Mouse (Mus musculus): Measurements from ENCODE around the gene Edil3. TPM values are rescaled to one million over a fixed set of nuclear protein-coding genes. Genes with fewer than 3 reads are reported as not detected.
"Not testable (repeated sequence)": the region's sequence is repeated elsewhere in the genome, so short reads cannot be mapped to it uniquely, and the experiment has no call there.

Edil3 gene
- polyA plus RNA-seq, 1 experiment from 2014 or later: 38.9 TPM

GRCm38 (mm10) chr13:89012500-89012899 lies 191.2 kb downstream of the Edil3 start:
- ATAC-seq (ENCODE audit: low FRiP score): no peak

DNA sequence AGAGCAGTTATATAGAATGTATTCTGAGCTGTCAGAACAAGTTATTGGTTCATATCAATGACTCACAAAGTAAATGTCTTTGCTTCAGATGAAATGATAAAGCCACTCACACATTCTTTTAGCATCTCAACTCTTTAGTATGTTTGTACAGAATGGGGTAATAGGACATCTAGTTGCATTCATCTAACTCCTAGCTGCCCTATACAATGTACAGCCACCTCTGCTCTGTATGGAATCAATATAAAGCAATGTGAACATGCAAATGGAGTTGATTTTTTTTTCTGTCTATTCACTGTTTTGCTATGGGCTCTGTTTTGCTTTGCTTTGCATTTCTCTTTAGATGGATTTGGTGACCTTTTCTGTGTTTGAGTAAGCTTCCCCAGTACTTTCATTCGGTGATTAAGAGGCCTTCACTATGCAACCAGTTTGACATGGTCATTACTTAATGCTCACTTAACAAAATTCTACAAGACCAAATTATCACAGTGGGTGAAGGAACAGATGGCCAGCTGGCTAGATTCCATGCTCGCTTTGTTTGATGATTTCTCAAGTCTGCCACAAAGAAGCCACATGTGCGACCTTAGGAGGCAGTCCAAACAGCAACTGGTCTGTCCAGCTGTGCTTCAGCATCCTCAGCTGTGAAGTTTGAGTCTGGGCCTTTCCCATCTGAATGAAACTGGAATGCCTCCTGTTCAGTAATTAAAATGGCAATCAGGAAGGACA lies 208.7 kb downstream of the Edil3 start:
- no peak overlapping the region for H3K27ac ChIP-seq
- 40% methylated on average over 3 of the region's 3 CpGs for WGBS
- no peaks in the 10 kb centered on the region for H3K27me3 ChIP-seq
- H3K4me1 ChIP-seq: peaks cover 6% of the 10 kb centered on the region; the same call in 1 of the 2 replicates
- H3K9ac ChIP-seq: no peak overlapping the region
- no peak overlapping the region for H3K4me3 ChIP-seq (replicated peaks)
- H3K36me3 ChIP-seq (replicated peaks): no peaks in the 10 kb centered on the region
- ATAC-seq (ENCODE audit: low FRiP score): peak; percentile 78
- H3K9me3 ChIP-seq: no peaks in the 10 kb centered on the region
- H3K4me2 ChIP-seq: no peak overlapping the region

More at GRCm38 (mm10) chr13:89012500-89012899, 191.2 kb downstream of the Edil3 start:
- H3K27ac ChIP-seq: no peak overlapping the region
- no peaks in the 10 kb centered on the region for H3K27me3 ChIP-seq
- H3K4me1 ChIP-seq: no peaks in the 10 kb centered on the region
- H3K36me3 ChIP-seq (replicated peaks): no peaks in the 10 kb centered on the region
- H3K4me2 ChIP-seq: no peak overlapping the region
- H3K9ac ChIP-seq: no peak overlapping the region
- no peaks in the 10 kb centered on the region for H3K9me3 ChIP-seq
- H3K4me3 ChIP-seq (replicated peaks): no peak overlapping the region

- Histone ChIP-seq H3K9me3 (no peaks in the 10 kb centered on the region), H3K27ac (no peak overlapping the region), H3K9ac (no peak overlapping the region), H3K4me3 (replicated peaks) (no peak overlapping the region), H3K4me1 (no peaks in the 10 kb centered on the region), H3K4me2 (no peak overlapping the region), H3K36me3 (replicated peaks) (no peaks in the 10 kb centered on the region), H3K27me3 (no peaks in the 10 kb centered on the region)
- no peak for ATAC-seq (ENCODE audit: low FRiP score)
- WGBS: 77% methylated on average over 2 of the region's 2 CpGs
Observed at GRCm38 (mm10) chr13:89035711-89036110, 214.4 kb downstream of the Edil3 start.

DNA sequence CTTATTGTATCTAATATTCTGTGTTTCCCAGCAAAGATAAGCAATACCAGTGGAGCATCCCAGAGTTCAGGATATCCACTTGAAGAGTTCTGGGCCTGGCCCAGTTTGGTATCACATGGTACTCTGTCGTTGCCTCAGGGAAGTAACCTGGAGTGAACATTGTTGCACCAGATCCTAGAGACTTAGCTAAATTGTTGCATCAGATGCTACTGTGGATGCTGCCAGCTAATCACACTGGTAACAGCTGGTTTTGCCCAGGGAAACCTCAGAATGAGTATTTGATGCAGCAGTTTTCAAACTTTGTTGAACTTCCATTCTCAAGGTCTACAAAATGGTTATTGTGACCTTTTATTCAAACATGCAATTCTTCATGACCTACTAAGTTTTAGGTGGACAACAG lies 220.2 kb downstream of the Edil3 start:
- no peaks in the 10 kb centered on the region for H3K4me1 ChIP-seq
- no peak for ATAC-seq (ENCODE audit: low FRiP score)
- no peaks in the 10 kb centered on the region for H3K9me3 ChIP-seq
- no peak overlapping the region for H3K9ac ChIP-seq
- H3K27ac ChIP-seq: no peak overlapping the region
- H3K4me3 ChIP-seq (replicated peaks): no peak overlapping the region
- H3K4me2 ChIP-seq: no peak overlapping the region
- WGBS: 84% methylated on average over 1 of the region's 1 CpGs
- H3K36me3 ChIP-seq (replicated peaks): no peaks in the 10 kb centered on the region
- H3K27me3 ChIP-seq: no peaks in the 10 kb centered on the region

DNA sequence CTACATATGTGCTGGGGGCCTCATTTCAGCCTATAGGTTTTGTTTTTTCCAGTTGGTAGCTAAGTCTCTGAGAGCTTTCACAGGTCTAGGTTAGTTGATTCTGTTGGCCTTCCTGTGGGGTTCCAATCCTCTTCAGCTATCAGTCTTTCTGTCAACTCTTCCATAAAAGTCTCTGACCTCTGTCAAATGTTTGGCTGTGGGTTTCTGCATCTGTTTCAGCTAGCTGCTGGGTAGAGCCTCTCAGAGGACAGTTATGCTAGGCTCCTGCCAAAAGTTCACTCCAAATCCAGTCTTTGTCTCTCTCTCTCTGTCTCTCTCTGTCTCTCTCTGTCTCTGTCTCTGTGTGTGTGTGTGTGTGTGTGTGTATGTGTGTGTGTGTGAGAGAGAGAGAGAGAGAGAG lies 248.9 kb downstream of the Edil3 start:
- H3K4me1 ChIP-seq; H3K27ac ChIP-seq; H3K4me3 ChIP-seq (replicated peaks); ATAC-seq (ENCODE audit: low FRiP score); H3K36me3 ChIP-seq (replicated peaks); H3K9ac ChIP-seq; H3K4me2 ChIP-seq; H3K27me3 ChIP-seq; H3K9me3 ChIP-seq: not testable (repeated sequence)

GRCm38 (mm10) chr13:89076212-89076611 lies 254.9 kb downstream of the Edil3 start:
- WGBS: 57% methylated on average over 1 of the region's 1 CpGs
- no peaks in the 10 kb centered on the region for H3K27me3 ChIP-seq
- H3K9ac ChIP-seq: no peak overlapping the region
- no peaks in the 10 kb centered on the region for H3K4me1 ChIP-seq
- no peak overlapping the region for H3K4me3 ChIP-seq (replicated peaks)
- no peak overlapping the region for H3K4me2 ChIP-seq
- H3K36me3 ChIP-seq (replicated peaks): no peaks in the 10 kb centered on the region
- H3K9me3 ChIP-seq: no peaks in the 10 kb centered on the region
- no peak overlapping the region for H3K27ac ChIP-seq
- peak; percentile 30; the same call in 1 of the 2 replicates for ATAC-seq (ENCODE audit: low FRiP score)

- 83% methylated on average over 1 of the region's 1 CpGs for WGBS
- Histone ChIP-seq H3K9ac (no peak overlapping the region), H3K36me3 (replicated peaks) (no peaks in the 10 kb centered on the region), H3K27me3 (no peaks in the 10 kb centered on the region), H3K4me3 (replicated peaks) (no peak overlapping the region), H3K27ac (no peak overlapping the region), H3K9me3 (no peaks in the 10 kb centered on the region), H3K4me2 (no peak overlapping the region), H3K4me1 (no peaks in the 10 kb centered on the region)
- ATAC-seq (ENCODE audit: low FRiP score): no peak
Observed at GRCm38 (mm10) chr13:89105889-89106288, 284.6 kb downstream of the Edil3 start.

- H3K27ac ChIP-seq: no peak overlapping the region
- no peaks in the 10 kb centered on the region for H3K27me3 ChIP-seq
- no peak overlapping the region for H3K4me2 ChIP-seq
- no peak overlapping the region for H3K4me3 ChIP-seq (replicated peaks)
- WGBS: 74% methylated on average over 2 of the region's 2 CpGs
- no peak for ATAC-seq (ENCODE audit: low FRiP score)
- peaks cover 3% of the 10 kb centered on the region for H3K4me1 ChIP-seq
- H3K36me3 ChIP-seq (replicated peaks): no peaks in the 10 kb centered on the region
- no peaks in the 10 kb centered on the region for H3K9me3 ChIP-seq
- no peak overlapping the region for H3K9ac ChIP-seq
Observed at GRCm38 (mm10) chr13:89117551-89117950, 296.3 kb downstream of the Edil3 start.

DNA sequence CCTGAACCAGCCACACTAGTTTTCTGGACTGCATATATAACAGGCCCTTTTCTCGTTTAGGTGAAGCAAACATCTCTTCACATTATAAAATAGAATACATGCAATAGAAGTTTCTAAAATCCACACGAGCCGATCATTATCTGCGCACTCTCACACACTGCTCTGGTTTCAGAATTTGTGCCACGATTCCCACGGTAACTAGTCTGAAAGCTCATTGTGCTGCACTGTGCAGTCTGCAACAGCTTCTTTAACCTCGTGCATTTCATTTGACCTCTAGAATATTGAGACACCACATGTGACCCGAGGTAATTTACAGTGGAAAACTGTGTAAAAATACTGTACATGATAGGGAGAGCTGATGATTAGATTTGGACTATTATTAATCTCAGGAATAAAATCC lies 298.5 kb downstream of the Edil3 start:
- Histone ChIP-seq H3K27me3 (no peaks in the 10 kb centered on the region), H3K4me2 (no peak overlapping the region), H3K4me1 (peaks cover 4% of the 10 kb centered on the region), H3K9ac (no peak overlapping the region), H3K36me3 (replicated peaks) (no peaks in the 10 kb centered on the region), H3K9me3 (no peaks in the 10 kb centered on the region), H3K4me3 (replicated peaks) (no peak overlapping the region), H3K27ac (no peak overlapping the region)
- ATAC-seq (ENCODE audit: low FRiP score): peak; percentile 59
- WGBS: 64% methylated on average over 8 of the region's 8 CpGs

DNA sequence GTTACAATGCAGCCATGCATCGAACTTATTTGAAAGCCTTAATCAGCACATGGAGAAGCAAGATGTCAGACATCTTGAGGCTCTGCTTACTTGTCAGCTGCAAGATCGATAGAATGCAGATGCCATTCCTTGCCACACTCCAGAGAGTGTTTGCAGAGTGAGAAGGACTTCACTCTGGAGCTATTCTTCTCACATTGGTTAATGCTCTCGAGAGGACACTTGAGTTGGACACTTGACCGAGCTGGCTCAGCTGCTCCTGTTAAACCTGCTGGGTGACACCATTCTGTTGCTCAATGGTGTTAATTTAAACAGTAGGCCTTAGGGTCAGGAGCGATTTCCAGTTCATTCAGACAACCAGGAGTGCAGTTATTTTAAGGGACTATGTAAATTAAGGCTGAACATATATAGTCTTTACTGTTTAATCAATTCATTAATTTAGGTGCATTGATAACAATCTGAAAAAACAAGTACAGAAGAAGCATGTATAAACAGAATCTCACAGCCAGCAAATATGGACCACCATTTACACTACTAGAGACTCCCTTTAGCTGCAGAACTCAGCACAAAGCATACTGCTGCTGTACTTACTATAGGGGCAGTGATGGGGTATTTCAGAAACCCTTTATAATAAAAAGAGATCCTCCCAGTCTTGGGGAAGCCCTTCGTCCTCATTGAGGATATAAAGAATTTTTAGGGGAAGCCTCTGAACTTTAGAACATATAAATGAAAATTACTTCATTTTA lies 301.4 kb downstream of the Edil3 start:
- Histone ChIP-seq H3K4me3 (replicated peaks) (no peak overlapping the region), H3K4me1 (peaks cover 4% of the 10 kb centered on the region), H3K4me2 (no peak overlapping the region), H3K27ac (no peak overlapping the region), H3K9me3 (no peaks in the 10 kb centered on the region), H3K36me3 (replicated peaks) (no peaks in the 10 kb centered on the region), H3K9ac (no peak overlapping the region), H3K27me3 (no peaks in the 10 kb centered on the region)
- WGBS: 49% methylated on average over 6 of the region's 6 CpGs
- 0 out of 2 replicates have a peak, but pooled peaks have one; percentile 53 for ATAC-seq (ENCODE audit: low FRiP score)

GRCm38 (mm10) chr13:89123396-89123795 lies 302.1 kb downstream of the Edil3 start:
- no peak overlapping the region for H3K9ac ChIP-seq
- no peaks in the 10 kb centered on the region for H3K36me3 ChIP-seq (replicated peaks)
- no peak overlapping the region for H3K4me2 ChIP-seq
- ATAC-seq (ENCODE audit: low FRiP score): no peak
- H3K27me3 ChIP-seq: no peaks in the 10 kb centered on the region
- 79% methylated on average over 5 of the region's 5 CpGs for WGBS
- no peaks in the 10 kb centered on the region for H3K9me3 ChIP-seq
- H3K4me1 ChIP-seq: peaks cover 4% of the 10 kb centered on the region
- H3K4me3 ChIP-seq (replicated peaks): no peak overlapping the region
- no peak overlapping the region for H3K27ac ChIP-seq

DNA sequence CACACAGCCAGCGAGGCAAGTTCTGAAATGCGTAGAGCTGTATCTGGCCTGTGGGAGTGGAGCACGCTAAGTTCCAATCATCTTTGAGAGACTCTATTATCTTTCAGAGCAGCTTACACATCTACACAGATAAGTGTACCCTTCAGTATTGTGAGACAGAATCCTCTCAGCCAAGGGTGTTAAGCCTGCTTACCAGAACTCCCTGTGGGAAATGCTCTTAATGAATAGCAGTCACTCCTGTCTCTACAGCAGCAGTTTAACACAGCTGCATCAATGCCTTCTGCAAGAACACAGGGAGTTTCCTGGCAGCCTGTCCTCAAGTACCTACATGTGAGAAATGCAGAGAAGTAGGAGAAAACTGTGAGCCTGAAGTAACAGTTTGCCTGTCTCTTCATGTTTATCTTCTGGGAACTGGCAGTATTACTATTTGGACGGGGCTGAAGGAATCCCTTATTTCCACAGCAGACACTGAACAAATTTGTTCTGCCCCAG lies 324.8 kb downstream of the Edil3 start:
- no peak overlapping the region for H3K9ac ChIP-seq
- H3K36me3 ChIP-seq (replicated peaks): no peaks in the 10 kb centered on the region
- 27% methylated on average over 4 of the region's 4 CpGs for WGBS
- H3K9me3 ChIP-seq: no peaks in the 10 kb centered on the region
- no peak overlapping the region for H3K4me3 ChIP-seq (replicated peaks)
- H3K27ac ChIP-seq: no peak overlapping the region
- no peak overlapping the region for H3K4me2 ChIP-seq
- peaks cover 7% of the 10 kb centered on the region; the same call in 1 of the 2 replicates for H3K4me1 ChIP-seq
- H3K27me3 ChIP-seq: no peaks in the 10 kb centered on the region
- peak; percentile 36; the same call in 1 of the 2 replicates for ATAC-seq (ENCODE audit: low FRiP score)

DNA sequence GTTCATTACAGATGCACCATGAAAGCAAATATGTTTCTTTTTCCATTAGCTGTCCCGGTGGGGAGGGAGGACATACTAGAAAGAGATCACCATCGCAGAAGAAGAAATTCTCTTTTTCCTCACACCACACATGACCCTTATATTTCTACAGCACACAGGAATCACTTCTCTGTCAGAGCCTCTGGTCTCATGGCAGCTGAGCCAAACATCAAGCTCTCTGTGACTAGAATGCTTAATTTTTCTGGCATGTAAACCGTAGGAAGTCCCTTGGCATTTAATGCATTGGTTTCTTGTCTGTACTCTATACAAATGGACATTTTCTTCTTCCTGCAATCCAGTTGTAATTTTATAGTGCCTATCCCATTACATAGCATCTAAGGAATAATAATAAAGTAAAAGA lies 330.6 kb downstream of the Edil3 start:
- ATAC-seq (ENCODE audit: low FRiP score): no peak
- Histone ChIP-seq H3K4me3 (replicated peaks) (no peak overlapping the region), H3K27me3 (no peaks in the 10 kb centered on the region), H3K9me3 (no peaks in the 10 kb centered on the region), H3K27ac (no peak overlapping the region), H3K4me2 (no peak overlapping the region), H3K4me1 (no peaks in the 10 kb centered on the region), H3K9ac (no peak overlapping the region), H3K36me3 (replicated peaks) (no peaks in the 10 kb centered on the region)
- WGBS: 80% methylated on average over 3 of the region's 3 CpGs
